Mouse (Mus musculus): ENCODE results near the gene Jam2. TPM values are rescaled to one million over a fixed set of nuclear protein-coding genes. Genes with fewer than 3 reads are reported as not detected.

The Jam2 gene
- polyA plus RNA-seq, 1 experiment from 2014 or later: 52.6 TPM

- 11% methylated on average over 8 of the region's 8 CpGs for WGBS
- Histone ChIP-seq H3K27ac (peak overlapping the region; percentile 97), H3K4me1 (replicated peaks) (peaks cover 27% of the 10 kb centered on the region), H3K4me3 (peak overlapping the region; percentile 81), H3K9me3 (no peaks in the 10 kb centered on the region), H3K27me3 (ENCODE audit: insufficient read depth, poor library complexity, severe bottlenecking) (no peaks in the 10 kb centered on the region), H3K36me3 (peaks cover 6% of the 10 kb centered on the region; the same call in 1 of the 2 replicates)
- DNase-seq (ENCODE audit: low spot score): peak; percentile 75
Observed at GRCm38 (mm10) chr16:84772496-84773267, 1.2 kb upstream of the Jam2 start.

GRCm38 (mm10) chr16:84773268-84773861 lies 558 bp upstream of the Jam2 start:
- peak overlapping the region; percentile 81 for H3K4me3 ChIP-seq
- peak; percentile 68 for DNase-seq (ENCODE audit: low spot score)
- peaks cover 27% of the 10 kb centered on the region for H3K4me1 ChIP-seq (replicated peaks)
- peak overlapping the region; percentile 97 for H3K27ac ChIP-seq
- no peaks in the 10 kb centered on the region for H3K9me3 ChIP-seq
- H3K36me3 ChIP-seq: peaks cover 12% of the 10 kb centered on the region
- H3K27me3 ChIP-seq (ENCODE audit: insufficient read depth, poor library complexity, severe bottlenecking): no peaks in the 10 kb centered on the region
- 3% methylated on average over 15 of the region's 15 CpGs for WGBS

- H3K27me3 ChIP-seq (ENCODE audit: insufficient read depth, poor library complexity, severe bottlenecking): no peaks in the 10 kb centered on the region
- H3K4me3 ChIP-seq: peak overlapping the region; percentile 81
- H3K4me1 ChIP-seq (replicated peaks): peaks cover 30% of the 10 kb centered on the region
- peaks cover 27% of the 10 kb centered on the region for H3K36me3 ChIP-seq
- DNase-seq (ENCODE audit: low spot score): peak; percentile 72
- peak overlapping the region; percentile 97 for H3K27ac ChIP-seq
- H3K9me3 ChIP-seq: no peaks in the 10 kb centered on the region
- WGBS: under 1% methylated on average over 23 of the region's 23 CpGs
Observed at GRCm38 (mm10) chr16:84774761-84775231, 873 bp downstream of the Jam2 start.

GRCm38 (mm10) chr16:84775356-84775755 lies 1.4 kb downstream of the Jam2 start:
- H3K27ac ChIP-seq: peak overlapping the region; percentile 97

GRCm38 (mm10) chr16:84776089-84776784 lies 2.3 kb downstream of the Jam2 start:
- no peak for DNase-seq (ENCODE audit: low spot score)

More at GRCm38 (mm10) chr16:84775356-84775755, 1.4 kb downstream of the Jam2 start:
- WGBS: 29% methylated on average over 11 of the region's 11 CpGs
- Histone ChIP-seq H3K4me3 (peak overlapping the region; percentile 81), H3K36me3 (peaks cover 30% of the 10 kb centered on the region), H3K9me3 (no peaks in the 10 kb centered on the region), H3K27me3 (ENCODE audit: insufficient read depth, poor library complexity, severe bottlenecking) (no peaks in the 10 kb centered on the region), H3K4me1 (replicated peaks) (peaks cover 30% of the 10 kb centered on the region)
- DNase-seq (ENCODE audit: low spot score): no peak

GRCm38 (mm10) chr16:84778431-84778830 lies 4.5 kb downstream of the Jam2 start:
- no peaks in the 10 kb centered on the region for H3K9me3 ChIP-seq
- H3K4me3 ChIP-seq: no peak overlapping the region
- H3K27me3 ChIP-seq (ENCODE audit: insufficient read depth, poor library complexity, severe bottlenecking): no peaks in the 10 kb centered on the region
- WGBS: 89% methylated on average over 6 of the region's 6 CpGs
- DNase-seq (ENCODE audit: low spot score): no peak
- peaks cover 21% of the 10 kb centered on the region for H3K4me1 ChIP-seq (replicated peaks)
- no peak overlapping the region for H3K27ac ChIP-seq
- peaks cover 31% of the 10 kb centered on the region for H3K36me3 ChIP-seq

More at GRCm38 (mm10) chr16:84776089-84776784, 2.3 kb downstream of the Jam2 start:
- Histone ChIP-seq H3K4me1 (replicated peaks) (peaks cover 30% of the 10 kb centered on the region), H3K9me3 (no peaks in the 10 kb centered on the region), H3K27ac (no peak overlapping the region), H3K36me3 (peaks cover 31% of the 10 kb centered on the region), H3K4me3 (peak overlapping the region; percentile 81), H3K27me3 (ENCODE audit: insufficient read depth, poor library complexity, severe bottlenecking) (no peaks in the 10 kb centered on the region)
- WGBS: 67% methylated on average over 7 of the region's 7 CpGs

- Histone ChIP-seq H3K4me1 (replicated peaks) (peaks cover 18% of the 10 kb centered on the region), H3K27ac (no peak overlapping the region), H3K27me3 (ENCODE audit: insufficient read depth, poor library complexity, severe bottlenecking) (no peaks in the 10 kb centered on the region), H3K9me3 (no peaks in the 10 kb centered on the region), H3K36me3 (peaks cover 31% of the 10 kb centered on the region), H3K4me3 (no peak overlapping the region)
- WGBS: 88% methylated on average over 6 of the region's 6 CpGs
- DNase-seq (ENCODE audit: low spot score): no peak
Observed at GRCm38 (mm10) chr16:84778861-84779630, 5.1 kb downstream of the Jam2 start.

GRCm38 (mm10) chr16:84779718-84780117 lies 5.8 kb downstream of the Jam2 start:
- 85% methylated on average over 5 of the region's 5 CpGs for WGBS
- no peak for DNase-seq (ENCODE audit: low spot score)
- H3K27ac ChIP-seq: no peak overlapping the region
- peaks cover 31% of the 10 kb centered on the region for H3K36me3 ChIP-seq
- H3K9me3 ChIP-seq: no peaks in the 10 kb centered on the region
- no peaks in the 10 kb centered on the region for H3K27me3 ChIP-seq (ENCODE audit: insufficient read depth, poor library complexity, severe bottlenecking)
- H3K4me1 ChIP-seq (replicated peaks): peaks cover 18% of the 10 kb centered on the region
- no peak overlapping the region for H3K4me3 ChIP-seq

- 67% methylated on average over 2 of the region's 2 CpGs for WGBS
- Histone ChIP-seq H3K27ac (no peak overlapping the region), H3K9me3 (no peaks in the 10 kb centered on the region), H3K27me3 (ENCODE audit: insufficient read depth, poor library complexity, severe bottlenecking) (no peaks in the 10 kb centered on the region), H3K4me3 (no peak overlapping the region), H3K36me3 (peaks cover 36% of the 10 kb centered on the region), H3K4me1 (replicated peaks) (0 out of 2 replicates have a peak, but pooled peaks cover 6% of the 10 kb centered on the region)
- no peak for DNase-seq (ENCODE audit: low spot score)
Observed at GRCm38 (mm10) chr16:84783279-84783678, 9.4 kb downstream of the Jam2 start.

GRCm38 (mm10) chr16:84784966-84785365 lies 11.0 kb downstream of the Jam2 start:
- H3K27me3 ChIP-seq (ENCODE audit: insufficient read depth, poor library complexity, severe bottlenecking): no peaks in the 10 kb centered on the region
- H3K4me3 ChIP-seq: no peak overlapping the region
- no peak overlapping the region for H3K27ac ChIP-seq
- no peaks in the 10 kb centered on the region for H3K9me3 ChIP-seq
- H3K36me3 ChIP-seq: peaks cover 35% of the 10 kb centered on the region
- WGBS: 27% methylated on average over 7 of the region's 7 CpGs
- H3K4me1 ChIP-seq (replicated peaks): 0 out of 2 replicates have a peak, but pooled peaks cover 2% of the 10 kb centered on the region
- DNase-seq (ENCODE audit: low spot score): no peak

GRCm38 (mm10) chr16:84790595-84791165 lies 16.8 kb downstream of the Jam2 start:
- no peak overlapping the region for H3K4me3 ChIP-seq
- 0 out of 2 replicates have a peak, but pooled peaks cover 3% of the 10 kb centered on the region for H3K9me3 ChIP-seq
- H3K27me3 ChIP-seq (ENCODE audit: insufficient read depth, poor library complexity, severe bottlenecking): no peaks in the 10 kb centered on the region
- H3K36me3 ChIP-seq: peaks cover 55% of the 10 kb centered on the region
- 90% methylated on average over 2 of the region's 2 CpGs for WGBS
- no peaks in the 10 kb centered on the region for H3K4me1 ChIP-seq (replicated peaks)
- no peak for DNase-seq (ENCODE audit: low spot score)
- no peak overlapping the region for H3K27ac ChIP-seq

- H3K4me1 ChIP-seq (replicated peaks): no peaks in the 10 kb centered on the region
- 0 out of 2 replicates have a peak, but pooled peaks cover 3% of the 10 kb centered on the region for H3K9me3 ChIP-seq
- H3K4me3 ChIP-seq: no peak overlapping the region
- no peak overlapping the region for H3K27ac ChIP-seq
- no peak for DNase-seq (ENCODE audit: low spot score)
- peaks cover 42% of the 10 kb centered on the region for H3K36me3 ChIP-seq
- WGBS: 89% methylated on average over 14 of the region's 14 CpGs
- no peaks in the 10 kb centered on the region for H3K27me3 ChIP-seq (ENCODE audit: insufficient read depth, poor library complexity, severe bottlenecking)
Observed at GRCm38 (mm10) chr16:84793401-84793800, 19.5 kb downstream of the Jam2 start.
